Mouse (Mus musculus) forebrain, embryonic 14.5 days (tissue): ENCODE results near the gene Dusp7. TPM values are rescaled to one million over a fixed set of nuclear protein-coding genes. Genes with fewer than 3 reads are reported as not detected.

Source experiments
- ATAC-seq: fragments of 200-750 bp; cut with Nextera tagmentation; 2 replicates; pipeline ENCODE4 v1.8.0; 2017; ENCODE audit warnings: mild to moderate bottlenecking, moderate library complexity
- DNase-seq: peaks from one replicate; pipeline ENCODE4 v3.0.0-alpha.2; 2015; ENCODE audit warnings: low spot score
- H3K27ac ChIP-seq: fragments of 300-500 bp; sonication (generic); 2 replicates; pipeline ENCODE4 v1.5.1; 2014; ENCODE audit warnings: low read depth, mild to moderate bottlenecking, control low read depth, low read length, moderate library complexity
- H3K27me3 ChIP-seq: fragments of 300-500 bp; sonication (generic); replicated peaks from 2 replicates; pipeline ENCODE4 v1.6.1; 2014; ENCODE audit warnings: low read length, control low read depth, mixed read lengths; ENCODE audit not compliant: control insufficient read depth, insufficient read depth
- H3K36me3 ChIP-seq: fragments of 300-500 bp; sonication (generic); 2 replicates; pipeline ENCODE4 v1.6.1; 2014; ENCODE audit warnings: low read length, control low read depth; ENCODE audit not compliant: control insufficient read depth, insufficient read depth
- H3K4me1 ChIP-seq: fragments of 300-500 bp; sonication (generic); 2 replicates; pipeline ENCODE4 v1.6.1; 2014; ENCODE audit warnings: antibody characterized with exemption, low read length, control low read depth; ENCODE audit not compliant: control insufficient read depth, insufficient read depth
- H3K4me2 ChIP-seq: fragments of 300-500 bp; sonication (generic); 2 replicates; pipeline ENCODE4 v1.6.1; 2014; ENCODE audit warnings: mild to moderate bottlenecking, control low read depth, low read length
- H3K4me3 ChIP-seq: fragments of 300-500 bp; sonication (generic); 2 replicates; pipeline ENCODE4 v1.5.1; 2014; ENCODE audit warnings: low read depth, low read length, control low read depth
- H3K9ac ChIP-seq: fragments of 300-500 bp; sonication (generic); 2 replicates; pipeline ENCODE4 v1.6.1; 2014; ENCODE audit warnings: mild to moderate bottlenecking, low read length, control low read depth, moderate library complexity
- H3K9me3 ChIP-seq: fragments of 300-500 bp; sonication (generic); replicated peaks from 2 replicates; pipeline ENCODE4 v1.6.1; 2016; ENCODE audit warnings: low read length, control low read depth, mixed read lengths; ENCODE audit not compliant: control insufficient read depth
- WGBS: fragments of 180-500 bp; shearing (Covaris S2); extraction: QIAGEN DNeasy Blood & Tissue Kit; methylation state at CpG from one replicate; pipeline ENCODE4 v1.1.7; 2014; 5-methylcytosine and 5-hydroxymethylcytosine counted together
- polyA plus RNA-seq: library from polyadenylated mRNA; unstranded; fragments of >200 nt; fragmentation: Nextera tagmentation; extraction: Ambion mirVana; gene quantifications from 2 replicates; pipeline ENCODE4 v1.2.1, GENCODE M21; 2014

Dusp7 gene
- polyA plus RNA-seq, 1 experiment from 2014 or later = 11.3 TPM

GRCm38 (mm10) chr9:106402607-106403375 lies 34.4 kb downstream of the Dusp7 start:
- Histone ChIP-seq H3K4me3 (no peak overlapping the region), H3K4me1 (no peaks in the 10 kb centered on the region), H3K9me3 (no peaks in the 10 kb centered on the region), H3K27ac (no peak overlapping the region), H3K36me3 (no peaks in the 10 kb centered on the region), H3K9ac (no peak overlapping the region), H3K27me3 (no peaks in the 10 kb centered on the region), H3K4me2 (no peak overlapping the region)
- no peak for DNase-seq
- ATAC-seq = no peak
- WGBS = 89% methylated on average over 16 of the region's 16 CpGs

- Histone ChIP-seq H3K27me3 (no peaks in the 10 kb centered on the region), H3K36me3 (no peaks in the 10 kb centered on the region), H3K4me2 (no peak overlapping the region), H3K9ac (no peak overlapping the region), H3K27ac (no peak overlapping the region), H3K4me3 (no peak overlapping the region), H3K4me1 (0 out of 2 replicates have a peak, but pooled peaks cover 2% of the 10 kb centered on the region), H3K9me3 (0 out of 2 replicates have a peak, but pooled peaks cover 2% of the 10 kb centered on the region)
- ATAC-seq (no peak), DNase-seq (no peak)
- WGBS = 47% methylated on average over 6 of the region's 6 CpGs
Observed at GRCm38 (mm10) chr9:106405275-106405674, 36.8 kb downstream of the Dusp7 start.

GRCm38 (mm10) chr9:106406443-106407078 lies 38.1 kb downstream of the Dusp7 start:
- Histone ChIP-seq H3K4me3 (no peak overlapping the region), H3K27me3 (no peaks in the 10 kb centered on the region), H3K36me3 (no peaks in the 10 kb centered on the region), H3K27ac (no peak overlapping the region), H3K9ac (no peak overlapping the region), H3K4me1 (0 out of 2 replicates have a peak, but pooled peaks cover 5% of the 10 kb centered on the region), H3K4me2 (no peak overlapping the region), H3K9me3 (0 out of 2 replicates have a peak, but pooled peaks cover 2% of the 10 kb centered on the region)
- ATAC-seq (no peak), DNase-seq (no peak)
- 60% methylated on average over 8 of the region's 8 CpGs for WGBS

DNA sequence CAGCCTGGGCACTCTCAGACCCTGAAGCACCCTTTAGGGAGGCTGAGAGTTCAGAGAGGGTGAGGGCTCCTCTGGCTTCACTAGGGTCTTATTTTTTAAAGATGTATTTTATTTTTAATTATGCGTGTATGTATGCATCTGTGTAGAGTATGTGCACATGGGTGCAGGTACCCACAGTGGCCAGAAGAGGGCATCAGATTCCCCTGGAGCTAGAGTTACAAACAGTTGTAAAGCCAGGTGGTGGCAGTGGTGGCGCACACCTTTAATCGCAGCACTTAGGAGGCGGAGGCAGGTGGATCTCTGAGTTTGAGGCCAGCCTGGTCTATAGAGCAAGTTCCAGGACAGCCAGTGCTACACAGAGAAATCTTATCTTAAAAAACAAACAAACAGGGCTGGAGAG lies 40.7 kb downstream of the Dusp7 start:
- 100% methylated on average over 4 of the region's 4 CpGs for WGBS
- Histone ChIP-seq H3K9me3 (0 out of 2 replicates have a peak, but pooled peaks cover 2% of the 10 kb centered on the region), H3K36me3 (no peaks in the 10 kb centered on the region), H3K9ac (no peak overlapping the region), H3K4me3 (no peak overlapping the region), H3K27ac (no peak overlapping the region), H3K27me3 (no peaks in the 10 kb centered on the region), H3K4me2 (no peak overlapping the region), H3K4me1 (0 out of 2 replicates have a peak, but pooled peaks cover 5% of the 10 kb centered on the region)
- DNase-seq = no peak
- ATAC-seq = no peak

DNA sequence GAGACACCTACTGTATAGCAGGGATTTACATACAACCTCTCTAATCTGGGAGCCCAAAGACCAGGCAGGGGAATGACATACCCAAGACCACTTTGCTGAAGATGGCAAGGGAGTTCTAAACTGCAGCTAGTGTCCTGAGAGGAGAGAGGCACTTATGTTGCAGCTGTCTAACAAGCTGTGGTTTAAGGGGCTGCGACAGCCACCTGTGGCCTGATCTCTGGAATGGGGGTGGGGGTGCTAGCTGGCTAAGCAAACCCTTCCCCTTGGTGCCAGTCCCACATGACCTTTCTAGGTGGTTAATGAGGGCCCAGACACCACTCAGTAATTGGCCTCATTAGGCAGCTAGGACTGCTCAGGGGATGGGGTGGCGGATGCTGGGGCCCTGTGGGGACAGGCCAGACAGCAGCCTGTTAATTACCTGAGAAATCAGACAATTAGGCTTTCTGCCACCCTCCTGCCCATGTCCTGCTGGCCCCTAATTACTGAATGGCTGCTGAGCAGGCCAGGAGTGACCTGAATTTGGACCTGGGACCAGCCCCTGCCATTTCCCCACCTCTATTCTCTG lies 41.7 kb downstream of the Dusp7 start:
- Histone ChIP-seq H3K4me2 (no peak overlapping the region), H3K27me3 (no peaks in the 10 kb centered on the region), H3K4me1 (0 out of 2 replicates have a peak, but pooled peaks cover 5% of the 10 kb centered on the region), H3K27ac (no peak overlapping the region), H3K9me3 (0 out of 2 replicates have a peak, but pooled peaks cover 2% of the 10 kb centered on the region), H3K4me3 (no peak overlapping the region), H3K9ac (no peak overlapping the region), H3K36me3 (no peaks in the 10 kb centered on the region)
- DNase-seq (peak; percentile 47), ATAC-seq (peak; percentile 52)
- 8% methylated on average over 2 of the region's 2 CpGs for WGBS

GRCm38 (mm10) chr9:106411091-106411594 lies 42.7 kb downstream of the Dusp7 start:
- 70% methylated on average over 9 of the region's 9 CpGs for WGBS
- Histone ChIP-seq H3K4me2 (no peak overlapping the region), H3K27me3 (no peaks in the 10 kb centered on the region), H3K9ac (no peak overlapping the region), H3K4me1 (0 out of 2 replicates have a peak, but pooled peaks cover 5% of the 10 kb centered on the region), H3K9me3 (0 out of 2 replicates have a peak, but pooled peaks cover 2% of the 10 kb centered on the region), H3K27ac (no peak overlapping the region), H3K4me3 (no peak overlapping the region), H3K36me3 (no peaks in the 10 kb centered on the region)
- ATAC-seq (no peak), DNase-seq (no peak)

GRCm38 (mm10) chr9:106411729-106412128 lies 43.3 kb downstream of the Dusp7 start:
- ATAC-seq = no peak
- 83% methylated on average over 6 of the region's 6 CpGs for WGBS

DNA sequence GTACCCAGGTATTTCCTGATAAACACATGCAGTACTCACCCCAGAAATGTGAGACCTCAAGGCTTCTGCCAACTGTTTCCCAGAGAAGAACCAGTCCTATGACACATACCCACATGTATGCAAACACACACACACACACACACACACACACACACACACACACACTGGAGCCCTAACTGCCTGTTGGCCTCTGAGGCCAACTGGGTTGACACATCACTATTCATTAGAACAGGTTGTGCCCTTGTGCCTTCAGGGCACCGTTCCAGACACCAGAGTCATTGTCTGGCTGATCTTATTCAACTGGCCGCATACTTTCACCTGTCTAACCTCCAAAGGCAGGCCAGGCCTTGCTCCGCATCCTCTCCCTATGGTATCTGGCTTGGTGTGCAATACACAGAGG lies 43.8 kb downstream of the Dusp7 start:
- Histone ChIP-seq H3K4me2 (no peak overlapping the region), H3K36me3 (no peaks in the 10 kb centered on the region), H3K9me3 (0 out of 2 replicates have a peak, but pooled peaks cover 2% of the 10 kb centered on the region), H3K9ac (no peak overlapping the region), H3K27me3 (no peaks in the 10 kb centered on the region), H3K27ac (no peak overlapping the region), H3K4me3 (no peak overlapping the region), H3K4me1 (peaks cover 5% of the 10 kb centered on the region; the same call in 1 of the 2 replicates)
- ATAC-seq (no peak), DNase-seq (no peak)
- WGBS = 82% methylated on average over 3 of the region's 3 CpGs

More at GRCm38 (mm10) chr9:106411729-106412128, 43.3 kb downstream of the Dusp7 start:
- H3K27me3 ChIP-seq = no peaks in the 10 kb centered on the region
- H3K9me3 ChIP-seq = 0 out of 2 replicates have a peak, but pooled peaks cover 2% of the 10 kb centered on the region
- 0 out of 2 replicates have a peak, but pooled peaks cover 5% of the 10 kb centered on the region for H3K4me1 ChIP-seq
- H3K27ac ChIP-seq = no peak overlapping the region
- no peak for DNase-seq
- no peak overlapping the region for H3K9ac ChIP-seq
- H3K36me3 ChIP-seq = no peaks in the 10 kb centered on the region
- no peak overlapping the region for H3K4me2 ChIP-seq
- no peak overlapping the region for H3K4me3 ChIP-seq
